Mouse (Mus musculus): ENCODE data around the gene Kctd11. TPM values are rescaled to one million over a fixed set of nuclear protein-coding genes. Genes with fewer than 3 reads are reported as not detected.

Gene Kctd11
- polyA plus RNA-seq, 1 experiment from 2014 or later, result 7.7 TPM

DNA sequence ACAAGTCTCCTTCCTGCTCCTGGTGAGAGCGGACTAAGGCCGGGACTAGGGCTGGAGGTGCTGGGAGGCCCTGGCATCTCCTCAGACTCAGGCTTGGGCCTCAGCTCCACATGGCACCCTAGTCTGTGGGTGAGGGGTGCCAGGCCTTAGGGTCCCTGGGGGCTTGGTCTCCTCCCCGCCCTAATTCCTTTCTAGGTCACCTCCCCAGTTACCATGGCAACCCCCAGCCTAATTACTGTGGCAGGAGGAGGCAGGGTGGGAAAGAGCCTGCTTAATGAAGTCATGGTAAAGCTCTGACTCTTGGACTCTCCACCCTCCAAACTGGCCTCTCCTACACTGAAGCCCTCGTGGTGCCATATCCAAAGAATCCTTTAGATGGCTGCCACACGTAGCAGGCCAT lies 52.4 kb downstream of the Kctd11 start:
- H3K36me3 ChIP-seq (ENCODE audit: insufficient read depth, low read length), result peaks cover 27% of the 10 kb centered on the region
- H3K9ac ChIP-seq (ENCODE audit: low read depth, low read length), result no peak overlapping the region
- no peaks in the 10 kb centered on the region for H3K27me3 ChIP-seq (ENCODE audit: insufficient read depth, low read length)
- ATAC-seq (replicated peaks; ENCODE audit: low FRiP score, low read depth) (no peak), DNase-seq (ENCODE audit: low spot score) (no peak)
- H3K4me2 ChIP-seq (ENCODE audit: low read length), result no peak overlapping the region
- no peaks in the 10 kb centered on the region for H3K9me3 ChIP-seq (replicated peaks; ENCODE audit: low read length)
- peaks cover 3% of the 10 kb centered on the region; the same call in 1 of the 2 replicates for H3K4me1 ChIP-seq (replicated peaks; ENCODE audit: insufficient read depth, low read length)
- H3K27ac ChIP-seq, result no peak overlapping the region
- TF ChIP-seq CTCF (IDR thresholded peaks at IDR 0.05; ENCODE audit: low read depth), result no peak
- H3K4me3 ChIP-seq (replicated peaks; ENCODE audit: low read depth, low read length), result no peak overlapping the region
- WGBS, result 63% methylated on average over 5 of the region's 5 CpGs

Small RNA genes lying within 50 kb of the gene (microRNA-seq; reads per million reads assigned to microRNA genes)
- not detected for gene Mir6924

Other genes with a start within 250 kb of the Kctd11 start
- 17.4 and 18.4 TPM in 2 replicates for gene Fxr2, start 248.4 kb downstream of the Kctd11 start, polyA plus RNA-seq (2015; fragmentation: Nextera tagmentation; extraction: Ambion mirVana)
- gene Sox15, start 226.1 kb downstream of the Kctd11 start, polyA plus RNA-seq (2015; fragmentation: Nextera tagmentation; extraction: Ambion mirVana), result 0.28 and 0.32 TPM in 2 replicates
- gene Mpdu1, start 218.8 kb downstream of the Kctd11 start, polyA plus RNA-seq (2015; fragmentation: Nextera tagmentation; extraction: Ambion mirVana), result 82.6 and 85.7 TPM in 2 replicates
- gene Cd68, start 215.3 kb downstream of the Kctd11 start, polyA plus RNA-seq (2015; fragmentation: Nextera tagmentation; extraction: Ambion mirVana), result 10.4 and 12.8 TPM in 2 replicates
- gene Eif4a1, start 209.0 kb downstream of the Kctd11 start, polyA plus RNA-seq (2015; fragmentation: Nextera tagmentation; extraction: Ambion mirVana), result 468 and 493 TPM in 2 replicates
- 52.2 and 59.4 TPM in 2 replicates for gene Senp3, start 199.3 kb downstream of the Kctd11 start, polyA plus RNA-seq (2015; fragmentation: Nextera tagmentation; extraction: Ambion mirVana)
- gene Tnfsf13, start 195.6 kb downstream of the Kctd11 start, polyA plus RNA-seq (2015; fragmentation: Nextera tagmentation; extraction: Ambion mirVana), result 0.43 and 0.89 TPM in 2 replicates
- 14.1 and 15.8 TPM in 2 replicates for gene Tnfsf12, start 185.6 kb downstream of the Kctd11 start, polyA plus RNA-seq (2015; fragmentation: Nextera tagmentation; extraction: Ambion mirVana)
- 8.0 and 8.4 TPM in 2 replicates for gene Tnfsfm13, start 185.3 kb downstream of the Kctd11 start, polyA plus RNA-seq (2015; fragmentation: Nextera tagmentation; extraction: Ambion mirVana)
- gene Polr2a, start 122.8 kb downstream of the Kctd11 start, polyA plus RNA-seq (2015; fragmentation: Nextera tagmentation; extraction: Ambion mirVana), result 19.0 and 21.0 TPM in 2 replicates
- 0.17 TPM in 1 of 2 replicates, not detected in the other for gene Slc35g3, start 119.4 kb downstream of the Kctd11 start, polyA plus RNA-seq (2015; fragmentation: Nextera tagmentation; extraction: Ambion mirVana)
- gene Zbtb4, start 115.5 kb downstream of the Kctd11 start, polyA plus RNA-seq (2015; fragmentation: Nextera tagmentation; extraction: Ambion mirVana), result 2.7 and 3.3 TPM in 2 replicates
- 12.0 and 12.1 TPM in 2 replicates for gene Chrnb1, start 85.5 kb downstream of the Kctd11 start, polyA plus RNA-seq (2015; fragmentation: Nextera tagmentation; extraction: Ambion mirVana)
- gene Fgf11, start 79.5 kb downstream of the Kctd11 start, polyA plus RNA-seq (2015; fragmentation: Nextera tagmentation; extraction: Ambion mirVana), result 0.63 and 0.98 TPM in 2 replicates
- gene Tmem102, start 75.8 kb downstream of the Kctd11 start, polyA plus RNA-seq (2015; fragmentation: Nextera tagmentation; extraction: Ambion mirVana), result 22.9 and 23.0 TPM in 2 replicates
- not detected in 2 replicates for gene Gm39566, start 66.1 kb downstream of the Kctd11 start, polyA plus RNA-seq (2015; fragmentation: Nextera tagmentation; extraction: Ambion mirVana)
- gene Spem2, start 62.9 kb downstream of the Kctd11 start, polyA plus RNA-seq (2015; fragmentation: Nextera tagmentation; extraction: Ambion mirVana), result not detected in 2 replicates
- not detected in 2 replicates for gene Spem1, start 59.2 kb downstream of the Kctd11 start, polyA plus RNA-seq (2015; fragmentation: Nextera tagmentation; extraction: Ambion mirVana)
- 4.1 and 4.7 TPM in 2 replicates for gene Nlgn2, start 43.6 kb downstream of the Kctd11 start, polyA plus RNA-seq (2015; fragmentation: Nextera tagmentation; extraction: Ambion mirVana)
- 485 and 528 TPM in 2 replicates for gene Tmem256, start 42.9 kb downstream of the Kctd11 start, polyA plus RNA-seq (2015; fragmentation: Nextera tagmentation; extraction: Ambion mirVana)
- gene Plscr3, start 35.0 kb downstream of the Kctd11 start, polyA plus RNA-seq (2015; fragmentation: Nextera tagmentation; extraction: Ambion mirVana), result 96.4 and 102 TPM in 2 replicates
- 6.3 and 7.0 TPM in 2 replicates for gene Tnk1, start 22.7 kb downstream of the Kctd11 start, polyA plus RNA-seq (2015; fragmentation: Nextera tagmentation; extraction: Ambion mirVana)
- gene Tmem95, start 3.4 kb downstream of the Kctd11 start, polyA plus RNA-seq (2015; fragmentation: Nextera tagmentation; extraction: Ambion mirVana), result not detected in 2 replicates
- 0.33 and 0.48 TPM in 2 replicates for gene Acap1, start 14.1 kb upstream of the Kctd11 start, polyA plus RNA-seq (2015; fragmentation: Nextera tagmentation; extraction: Ambion mirVana)
- 12.5 and 13.0 TPM in 2 replicates for gene 2810408A11Rik, start 19.6 kb upstream of the Kctd11 start, polyA plus RNA-seq (2015; fragmentation: Nextera tagmentation; extraction: Ambion mirVana)
- gene Neurl4, start 19.7 kb upstream of the Kctd11 start, polyA plus RNA-seq (2015; fragmentation: Nextera tagmentation; extraction: Ambion mirVana), result 9.7 and 12.7 TPM in 2 replicates
- gene Gps2, start 32.5 kb upstream of the Kctd11 start, polyA plus RNA-seq (2015; fragmentation: Nextera tagmentation; extraction: Ambion mirVana), result 63.0 and 65.0 TPM in 2 replicates
- 1,371 and 1,476 TPM in 2 replicates for gene Eif5a, start 40.6 kb upstream of the Kctd11 start, polyA plus RNA-seq (2015; fragmentation: Nextera tagmentation; extraction: Ambion mirVana)
- 6.8 and 7.5 TPM in 2 replicates for gene Ybx2, start 54.4 kb upstream of the Kctd11 start, polyA plus RNA-seq (2015; fragmentation: Nextera tagmentation; extraction: Ambion mirVana)
- gene Slc2a4, start 66.8 kb upstream of the Kctd11 start, polyA plus RNA-seq (2015; fragmentation: Nextera tagmentation; extraction: Ambion mirVana), result 21.4 and 23.1 TPM in 2 replicates
- gene Cldn7, start 83.4 kb upstream of the Kctd11 start, polyA plus RNA-seq (2015; fragmentation: Nextera tagmentation; extraction: Ambion mirVana), result 238 and 246 TPM in 2 replicates
- 28.3 and 29.1 TPM in 2 replicates for gene Ctdnep1, start 99.8 kb upstream of the Kctd11 start, polyA plus RNA-seq (2015; fragmentation: Nextera tagmentation; extraction: Ambion mirVana)
- 97.3 and 97.9 TPM in 2 replicates for gene Elp5, start 101.1 kb upstream of the Kctd11 start, polyA plus RNA-seq (2015; fragmentation: Nextera tagmentation; extraction: Ambion mirVana)
- 626 TPM in 2 replicates for gene Gabarap, start 109.7 kb upstream of the Kctd11 start, polyA plus RNA-seq (2015; fragmentation: Nextera tagmentation; extraction: Ambion mirVana)
- gene Phf23, start 114.4 kb upstream of the Kctd11 start, polyA plus RNA-seq (2015; fragmentation: Nextera tagmentation; extraction: Ambion mirVana), result 61.9 and 62.6 TPM in 2 replicates
- gene Dvl2, start 119.2 kb upstream of the Kctd11 start, polyA plus RNA-seq (2015; fragmentation: Nextera tagmentation; extraction: Ambion mirVana), result 25.8 and 27.1 TPM in 2 replicates
- 178 and 197 TPM in 2 replicates for gene Acadvl, start 134.0 kb upstream of the Kctd11 start, polyA plus RNA-seq (2015; fragmentation: Nextera tagmentation; extraction: Ambion mirVana)
- gene Dlg4, start 135.5 kb upstream of the Kctd11 start, polyA plus RNA-seq (2015; fragmentation: Nextera tagmentation; extraction: Ambion mirVana), result 4.3 and 6.5 TPM in 2 replicates
- gene Asgr1, start 172.7 kb upstream of the Kctd11 start, polyA plus RNA-seq (2015; fragmentation: Nextera tagmentation; extraction: Ambion mirVana), result 2.5 and 2.9 TPM in 2 replicates
- 0.14 TPM in 1 of 2 replicates, not detected in the other for gene Asgr2, start 211.2 kb upstream of the Kctd11 start, polyA plus RNA-seq (2015; fragmentation: Nextera tagmentation; extraction: Ambion mirVana)
- 0.37 and 0.47 TPM in 2 replicates for gene Mgl2, start 248.9 kb upstream of the Kctd11 start, polyA plus RNA-seq (2015; fragmentation: Nextera tagmentation; extraction: Ambion mirVana)